8 mouse cellular contexts compared by ENCODE assay signal in genomic region chr3:121433968-121434533, GRCm38 (mm10). TPM values are rescaled to one million over a fixed set of nuclear protein-coding genes. Genes with fewer than 3 reads are reported as not detected.
DNase-seq lines count a peak whose midpoint lies in the region; ATAC-seq lines count a peak whose summit lies in the region.

No protein-coding gene starts in this region.

- H3K4me2 ChIP-seq in forebrain, embryonic 11.5 days (ENCODE audit: low read depth, low read length, severe bottlenecking): no peak overlapping the region
- H3K4me2 ChIP-seq in hindbrain, embryonic 11.5 days (replicated peaks; ENCODE audit: low read depth, low read length): no peak overlapping the region

- H3K4me3 ChIP-seq in forebrain, embryonic 10.5 days: peak overlapping the region; percentile 10; the same call in 1 of the 2 replicates
- no peak overlapping the region for H3K4me3 ChIP-seq in forebrain, embryonic 11.5 days (ENCODE audit: low read depth, low read length)
- H3K4me3 ChIP-seq in embryonic facial prominence, embryonic 10.5 days: peak overlapping the region; percentile 44
- H3K4me3 ChIP-seq in hindbrain, embryonic 11.5 days (ENCODE audit: low read depth, low read length): no peak overlapping the region
- H3K4me3 ChIP-seq in midbrain, embryonic 10.5 days: no peak overlapping the region

- H3K27me3 ChIP-seq in forebrain, embryonic 10.5 days (ENCODE audit: poor library complexity, severe bottlenecking): no peaks in the 10 kb centered on the region
- H3K27me3 ChIP-seq in forebrain, embryonic 11.5 days (ENCODE audit: control insufficient read depth, insufficient read depth, low read length): no peaks in the 10 kb centered on the region
- H3K27me3 ChIP-seq in embryonic facial prominence, embryonic 10.5 days (replicated peaks; ENCODE audit: low read depth, poor library complexity, severe bottlenecking): no peaks in the 10 kb centered on the region
- no peaks in the 10 kb centered on the region for H3K27me3 ChIP-seq in hindbrain, embryonic 11.5 days (ENCODE audit: control insufficient read depth, insufficient read depth, low read length)
- H3K27me3 ChIP-seq in midbrain, embryonic 10.5 days (ENCODE audit: low read depth, poor library complexity, severe bottlenecking): no peaks in the 10 kb centered on the region

- peak overlapping the region; percentile 77 for H3K27ac ChIP-seq in forebrain, embryonic 10.5 days
- H3K27ac ChIP-seq in forebrain, embryonic 11.5 days (ENCODE audit: low read depth, low read length): no peak overlapping the region
- peak overlapping the region; percentile 86 for H3K27ac ChIP-seq in embryonic facial prominence, embryonic 10.5 days (replicated peaks)
- H3K27ac ChIP-seq in hindbrain, embryonic 11.5 days (ENCODE audit: low read depth, low read length): no peak overlapping the region
- H3K27ac ChIP-seq in midbrain, embryonic 10.5 days (replicated peaks): 0 out of 2 replicates have a peak overlapping the region, but pooled peaks have one; percentile 57

- H3K9ac ChIP-seq in forebrain, embryonic 11.5 days (ENCODE audit: low read length): no peak overlapping the region
- H3K9ac ChIP-seq in hindbrain, embryonic 11.5 days (ENCODE audit: low read depth, low read length): no peak overlapping the region

- H3K9me3 ChIP-seq in forebrain, embryonic 10.5 days: no peaks in the 10 kb centered on the region
- H3K9me3 ChIP-seq in forebrain, embryonic 11.5 days (ENCODE audit: control insufficient read depth, low read length): no peaks in the 10 kb centered on the region
- H3K9me3 ChIP-seq in embryonic facial prominence, embryonic 10.5 days: no peaks in the 10 kb centered on the region
- no peaks in the 10 kb centered on the region for H3K9me3 ChIP-seq in hindbrain, embryonic 11.5 days (ENCODE audit: control insufficient read depth, low read length)
- H3K9me3 ChIP-seq in midbrain, embryonic 10.5 days (replicated peaks): no peaks in the 10 kb centered on the region

- 61% methylated on average over 8 of the region's 8 CpGs for WGBS in forebrain, embryonic 10.5 days
- WGBS in forebrain, embryonic 11.5 days: 61% methylated on average over 8 of the region's 8 CpGs
- WGBS in embryonic facial prominence, embryonic 10.5 days: 29% methylated on average over 8 of the region's 8 CpGs
- 62% methylated on average over 8 of the region's 8 CpGs for WGBS in hindbrain, embryonic 11.5 days
- whole genome bisulfite sequencing in midbrain, embryonic 10.5 days: 64% methylated on average over 8 of the region's 8 CpGs

- ATAC-seq in forebrain, embryonic 11.5 days (replicated peaks; ENCODE audit: low FRiP score): no peak
- no peak for ATAC-seq in hindbrain, embryonic 11.5 days (ENCODE audit: low FRiP score)

- peaks cover 87% of the 10 kb centered on the region for H3K36me3 ChIP-seq in forebrain, embryonic 10.5 days (replicated peaks)
- H3K36me3 ChIP-seq in forebrain, embryonic 11.5 days (ENCODE audit: control insufficient read depth, insufficient read depth, low read length): no peaks in the 10 kb centered on the region; the same call in 1 of the 2 replicates
- H3K36me3 ChIP-seq in embryonic facial prominence, embryonic 10.5 days (replicated peaks): peaks cover 69% of the 10 kb centered on the region
- 0 out of 2 replicates have a peak, but pooled peaks cover 2% of the 10 kb centered on the region for H3K36me3 ChIP-seq in hindbrain, embryonic 11.5 days (ENCODE audit: control insufficient read depth, insufficient read depth, low read length)
- H3K36me3 ChIP-seq in midbrain, embryonic 10.5 days: peaks cover 80% of the 10 kb centered on the region

- DNase-seq in forebrain, embryonic 10.5 days (ENCODE audit: extremely low spot score, low spot score): peak; percentile 39
- no peak for DNase-seq in forebrain, embryonic 11.5 days (ENCODE audit: low spot score)
- DNase-seq in embryonic facial prominence, embryonic 10.5 days (ENCODE audit: low spot score): peak; percentile 77
- DNase-seq in hindbrain, embryonic 11.5 days (ENCODE audit: low spot score): peak; percentile 41
- no peak for DNase-seq in midbrain, embryonic 10.5 days (ENCODE audit: low spot score)
- DNase-seq in spleen, postnatal 10 days (ENCODE audit: low spot score in 2 of 2): no peak
- no peak for DNase-seq in cerebellum, postnatal 25 days
- DNase-seq in ovary, adult 18-20 months (ENCODE audit: low spot score): no peak

- peaks cover 79% of the 10 kb centered on the region for H3K4me1 ChIP-seq in forebrain, embryonic 10.5 days
- peaks cover 13% of the 10 kb centered on the region; the same call in 1 of the 2 replicates for H3K4me1 ChIP-seq in forebrain, embryonic 11.5 days (replicated peaks; ENCODE audit: control insufficient read depth, insufficient read depth, low read length)
- peaks cover 92% of the 10 kb centered on the region for H3K4me1 ChIP-seq in embryonic facial prominence, embryonic 10.5 days
- H3K4me1 ChIP-seq in hindbrain, embryonic 11.5 days (replicated peaks; ENCODE audit: control insufficient read depth, insufficient read depth, low read length): no peaks in the 10 kb centered on the region; the same call in 1 of the 2 replicates
- H3K4me1 ChIP-seq in midbrain, embryonic 10.5 days: peaks cover 89% of the 10 kb centered on the region

RNA-seq across cellular contexts. Expression of gene Cnn3, which starts 7.8 kb away (rescaled TPM):
- 843 and 904 TPM in 2 replicates for polyA plus RNA-seq in forebrain, embryonic 10.5 days (2016; fragmentation: Nextera tagmentation; extraction: Ambion mirVana)
- 954 and 974 TPM in 2 replicates for polyA plus RNA-seq in forebrain, embryonic 11.5 days (2014; fragmentation: Nextera tagmentation; extraction: Ambion mirVana)
- 864 and 874 TPM in 2 replicates for polyA plus RNA-seq in embryonic facial prominence, embryonic 10.5 days (2016; fragmentation: Nextera tagmentation; extraction: Ambion mirVana)
- 1,127 and 1,205 TPM in 2 replicates for polyA plus RNA-seq in hindbrain, embryonic 11.5 days (2014; fragmentation: Nextera tagmentation; extraction: Ambion mirVana)
- 947 and 1,037 TPM in 2 replicates for polyA plus RNA-seq in midbrain, embryonic 10.5 days (2016; fragmentation: Nextera tagmentation; extraction: Ambion mirVana)

Comparison
In these comparisons a context has a peak if more than half of its experiments do, and no peak if none do; other contexts are left out.
1. DNase-seq: peak in forebrain, embryonic 10.5 days (single experiment), embryonic facial prominence, embryonic 10.5 days (single experiment) and hindbrain, embryonic 11.5 days (single experiment); none in forebrain, embryonic 11.5 days (single experiment), midbrain, embryonic 10.5 days (single experiment), spleen, postnatal 10 days (0 of 2), cerebellum, postnatal 25 days (0 of 2) and ovary, adult 18-20 months (single experiment).
2. H3K27ac ChIP-seq: peak in forebrain, embryonic 10.5 days (single experiment), embryonic facial prominence, embryonic 10.5 days (single experiment) and midbrain, embryonic 10.5 days (single experiment); none in forebrain, embryonic 11.5 days (single experiment) and hindbrain, embryonic 11.5 days (single experiment).
3. H3K4me3 ChIP-seq: peak in forebrain, embryonic 10.5 days (single experiment) and embryonic facial prominence, embryonic 10.5 days (single experiment); none in forebrain, embryonic 11.5 days (single experiment), hindbrain, embryonic 11.5 days (single experiment) and midbrain, embryonic 10.5 days (single experiment).